ENCODE assay signal across 9 mouse cellular contexts in the genomic region with DNA sequence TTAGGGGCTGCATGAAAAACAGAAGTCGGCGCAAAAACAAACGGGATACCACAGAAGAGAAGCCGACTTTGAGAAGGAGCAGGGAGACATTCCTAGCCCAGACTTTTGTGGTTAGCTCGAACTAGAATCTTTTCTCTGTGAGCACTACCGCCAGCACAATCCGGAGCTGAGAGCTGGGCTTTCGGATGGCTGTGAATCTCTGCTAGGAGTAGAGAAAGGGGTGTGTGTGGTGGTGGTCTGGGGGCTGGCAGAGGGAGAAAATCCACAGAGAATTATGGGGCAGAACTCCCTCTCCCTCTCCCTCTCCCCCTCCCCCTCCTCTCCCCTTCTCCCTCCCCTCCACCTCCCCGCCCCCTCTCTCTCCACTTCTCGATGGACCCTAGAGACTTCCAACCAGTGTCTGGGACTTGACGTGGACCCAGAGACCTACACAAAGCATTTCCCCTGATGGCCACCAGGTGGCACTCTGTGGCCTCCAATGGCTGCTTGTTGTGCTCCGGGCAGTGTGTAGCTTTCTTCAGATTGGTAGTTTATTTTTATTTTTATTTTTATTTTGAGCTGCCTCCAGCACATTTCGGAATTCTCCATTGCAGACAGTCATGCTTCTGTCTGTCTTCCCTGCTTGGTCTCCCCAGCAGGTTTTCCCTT. TPM values are rescaled to one million over a fixed set of nuclear protein-coding genes. Genes with fewer than 3 reads are reported as not detected.
DNase-seq lines count a peak whose midpoint lies in the region; ATAC-seq and TF ChIP-seq lines count a peak whose summit lies in the region.
"Had no signal": no experiment of that assay in that cellular context is flagged by ENCODE, and none has a peak within 500 bp of the region (broad histone marks: within the 10 kb centered on the region; RNA-seq: fewer than 3 reads in every experiment).

No protein-coding gene starts in this region.

- no peaks in the 10 kb centered on the region for H3K4me1 ChIP-seq in embryonic facial prominence, embryonic 11.5 days (ENCODE audit: control insufficient read depth, insufficient read depth, low read length)
- 0 out of 2 replicates have a peak, but pooled peaks cover 10% of the 10 kb centered on the region for H3K4me1 ChIP-seq in lung, embryonic 14.5 days (ENCODE audit: insufficient read depth)

- peak; percentile 95 for TF ChIP-seq CTCF in lung, embryonic 14.5 days (IDR thresholded peaks at IDR 0.05; ENCODE audit: low read depth)

- H3K27me3 ChIP-seq in embryonic facial prominence, embryonic 11.5 days (ENCODE audit: control insufficient read depth, insufficient read depth, low read length) = no peaks in the 10 kb centered on the region
- no peaks in the 10 kb centered on the region for H3K27me3 ChIP-seq in lung, embryonic 14.5 days (ENCODE audit: insufficient read depth, low read length)

- H3K9me3 ChIP-seq in embryonic facial prominence, embryonic 11.5 days (replicated peaks; ENCODE audit: control insufficient read depth, low read length) = no peaks in the 10 kb centered on the region
- no peaks in the 10 kb centered on the region for H3K9me3 ChIP-seq in lung, embryonic 14.5 days (ENCODE audit: low read depth, low read length)

- H3K36me3 ChIP-seq in embryonic facial prominence, embryonic 11.5 days (replicated peaks; ENCODE audit: control insufficient read depth, insufficient read depth, low read depth, low read length) = no peaks in the 10 kb centered on the region
- no peaks in the 10 kb centered on the region for H3K36me3 ChIP-seq in lung, embryonic 14.5 days (ENCODE audit: insufficient read depth)

- no peak for ATAC-seq in embryonic facial prominence, embryonic 11.5 days (replicated peaks; ENCODE audit: insufficient number of reproducible peaks, low FRiP score, low TSS enrichment, low read depth)
- peak; percentile 63; the same call in 1 of the 2 replicates for ATAC-seq in lung, embryonic 14.5 days (ENCODE audit: insufficient read depth)

- H3K27ac ChIP-seq in embryonic facial prominence, embryonic 11.5 days (replicated peaks; ENCODE audit: low read depth, low read length) = no peak overlapping the region
- peak overlapping the region; percentile 27; the same call in 1 of the 2 replicates for H3K27ac ChIP-seq in lung, embryonic 14.5 days (ENCODE audit: low read depth)

- H3K4me3 ChIP-seq in embryonic facial prominence, embryonic 11.5 days (ENCODE audit: low read depth, low read length) = no peak overlapping the region
- no peak overlapping the region for H3K4me3 ChIP-seq in lung, embryonic 14.5 days (ENCODE audit: low read depth, low read length)
- H3K4me3 ChIP-seq: erythroblast, embryonic 14.5 days had no signal

- 47% methylated on average over 11 of the region's 13 CpGs for WGBS in embryonic facial prominence, embryonic 11.5 days
- 32% methylated on average over 12 of the region's 13 CpGs for WGBS in lung, embryonic 14.5 days

- no peak overlapping the region for H3K9ac ChIP-seq in embryonic facial prominence, embryonic 11.5 days (replicated peaks; ENCODE audit: low read length)
- H3K9ac ChIP-seq in lung, embryonic 14.5 days = no peak overlapping the region

- H3K4me2 ChIP-seq in embryonic facial prominence, embryonic 11.5 days (ENCODE audit: low read depth, low read length) = no peak overlapping the region
- no peak overlapping the region for H3K4me2 ChIP-seq in lung, embryonic 14.5 days

- peak; percentile 60 for DNase-seq in A20 (ENCODE audit: low read depth, low spot score)
- DNase-seq in adrenal gland, postnatal 10 days = peak; percentile 86
- DNase-seq in embryonic facial prominence, embryonic 11.5 days (ENCODE audit: low spot score) = peak; percentile 80
- DNase-seq in heart, adult 8-10 months (ENCODE audit: low spot score) = peak; percentile 56
- peak; percentile 72 to 84 for DNase-seq in kidney, postnatal 25 days
- peak; percentile 88 for DNase-seq in lung, embryonic 14.5 days
- peak; percentile 48 for DNase-seq in ovary, postnatal 10 days (ENCODE audit: low spot score)
- peak; percentile 36 to 72 for DNase-seq in thymus, postnatal 10 days (ENCODE audit: low spot score in 2 of 2)

RNA-seq across cellular contexts. Expression of a gene that starts 20.5 kb away (rescaled TPM):
- 100 to 1,000 TPM; 107 to 110 TPM for total RNA-seq in adrenal gland, postnatal 10 days (2021)
- polyA plus RNA-seq in embryonic facial prominence, embryonic 11.5 days (2014; fragmentation: Nextera tagmentation; extraction: Ambion mirVana) = 378 and 380 TPM in 2 replicates
- total RNA-seq in heart, adult 8-10 months (2022) = 10 to 100 TPM; 76.3 to 81.5 (median 77.6) TPM
- 345 and 360 TPM in 2 replicates for polyA plus RNA-seq in lung, embryonic 14.5 days (2014; fragmentation: Nextera tagmentation; extraction: Ambion mirVana)
